Mouse (Mus musculus): ENCODE results near the gene Rgs18.

The Rgs18 gene

DNA sequence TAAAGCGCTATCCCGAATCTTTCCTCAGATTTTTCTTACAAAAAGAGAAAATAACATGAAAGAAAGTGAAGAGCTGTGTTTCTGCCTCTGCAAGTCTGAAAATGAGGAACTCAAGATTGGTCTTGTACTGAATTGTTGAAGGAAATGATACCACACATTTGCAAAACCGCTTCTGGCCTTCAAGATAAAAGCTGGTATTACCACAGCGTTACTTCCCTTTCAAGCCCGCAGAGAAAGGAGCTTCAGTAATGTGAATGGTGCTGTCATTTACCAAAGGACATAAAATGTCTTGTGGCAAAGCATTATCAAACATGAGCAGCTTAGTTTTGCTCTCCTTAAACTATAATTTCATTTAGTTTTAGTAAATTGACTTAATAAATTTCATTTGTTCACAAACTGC is at the start of gene Rgs18:
Gene Rgs18 (minus strand): TSS at position 105 of the 400 bp plus-strand sequence.
- no peak for DNase-seq (ENCODE audit: low read depth, low spot score)

DNA sequence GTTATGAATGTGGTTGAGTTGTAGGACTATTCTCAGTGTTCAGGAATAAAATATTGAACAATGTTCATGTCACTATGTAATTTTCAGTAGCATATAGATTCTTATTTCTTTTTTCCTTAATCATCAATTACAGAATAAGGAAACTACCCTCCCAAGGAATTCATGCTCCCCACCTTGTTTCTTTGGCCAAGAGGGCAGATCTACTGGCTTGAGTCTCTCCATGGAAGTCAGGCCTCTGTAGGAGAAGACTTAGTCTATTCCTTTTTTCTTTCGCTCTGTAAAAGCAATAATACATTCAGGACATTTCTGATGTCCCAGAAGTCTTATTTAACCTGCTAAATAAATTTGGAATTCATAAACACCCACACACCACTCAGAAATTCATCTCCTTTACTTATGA is 841 bp downstream of the Rgs18 start:
- no peak for DNase-seq (ENCODE audit: low read depth, low spot score)

DNA sequence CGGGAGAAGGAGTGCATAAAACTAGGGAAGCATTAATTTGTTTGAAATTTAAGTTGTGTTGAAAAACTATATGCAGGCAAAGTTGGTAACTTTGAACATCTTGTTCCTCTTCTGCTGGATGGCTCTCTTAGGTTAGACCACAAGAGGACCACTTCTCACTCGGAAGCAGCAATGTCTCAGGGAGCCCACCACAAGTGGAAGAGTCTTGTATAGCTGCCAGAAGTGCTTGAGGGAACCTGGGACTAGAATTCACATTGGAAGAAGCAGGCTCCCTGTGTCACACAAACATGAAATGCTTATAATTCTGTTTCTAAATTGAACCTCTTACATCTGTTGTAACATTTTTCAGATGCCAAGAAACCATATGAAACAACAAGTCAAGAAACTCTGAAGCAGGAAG is 9.0 kb downstream of the Rgs18 start:
- DNase-seq (ENCODE audit: low read depth, low spot score), result no peak

DNA sequence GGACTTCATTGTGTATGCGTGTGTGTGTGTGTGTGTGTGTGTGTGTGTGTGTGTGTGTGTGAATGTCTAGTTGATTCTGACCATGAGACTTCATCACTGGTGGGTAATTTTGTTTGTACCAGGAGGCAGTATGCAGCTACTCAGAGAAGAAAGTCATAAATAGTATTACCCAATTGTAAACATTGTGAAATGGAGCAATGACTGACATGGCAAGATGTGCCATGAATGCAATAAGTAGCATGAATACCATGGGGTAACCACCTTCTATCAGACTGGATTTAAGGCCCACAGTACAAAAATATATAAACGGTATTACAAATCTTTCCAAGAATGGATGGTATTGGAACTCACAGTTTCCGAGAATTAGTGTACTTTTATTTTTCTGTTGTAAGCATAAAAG is 14.4 kb downstream of the Rgs18 start:
- no peak for DNase-seq (ENCODE audit: low read depth, low spot score)

DNA sequence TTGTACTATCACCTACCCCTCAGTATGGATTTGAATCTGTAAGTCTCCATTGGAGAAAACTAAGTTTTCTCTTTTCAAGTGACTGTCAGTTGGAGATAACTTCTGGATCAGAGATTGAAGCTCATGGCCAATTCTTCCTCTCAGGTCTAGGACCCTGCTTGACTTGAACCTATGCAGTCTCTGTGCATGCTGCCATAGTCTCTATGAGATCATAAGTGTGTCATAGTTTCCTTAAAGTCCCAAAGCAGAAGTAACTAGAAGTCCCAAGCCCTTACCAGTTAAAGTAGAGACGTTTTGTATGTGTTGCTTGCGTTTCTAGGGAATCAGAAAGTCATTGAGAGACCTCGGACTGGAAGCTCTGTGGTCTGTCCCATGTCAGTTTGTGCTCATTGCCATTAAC is 24.5 kb downstream of the Rgs18 start:
- no peak for DNase-seq (ENCODE audit: low read depth, low spot score)

DNA sequence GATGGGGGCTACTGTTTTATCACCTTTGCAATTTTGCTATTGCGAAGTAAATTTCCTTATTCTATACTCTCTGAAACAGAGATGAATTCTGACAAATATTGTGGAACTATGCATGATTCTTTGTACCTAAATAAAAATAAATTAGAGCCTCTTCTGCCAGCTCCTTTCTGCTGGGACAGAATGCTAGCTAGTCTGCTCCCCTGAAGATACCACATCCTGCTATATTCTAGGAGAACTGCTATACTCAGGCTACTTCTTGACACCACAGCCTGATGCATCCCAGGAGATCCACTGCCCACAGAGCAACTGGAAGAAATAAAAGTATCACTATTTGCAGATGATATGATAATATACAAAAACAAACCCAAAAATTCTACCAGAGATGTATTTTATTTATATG is 29.1 kb downstream of the Rgs18 start:
- no peak for DNase-seq (ENCODE audit: low read depth, low spot score)

DNA sequence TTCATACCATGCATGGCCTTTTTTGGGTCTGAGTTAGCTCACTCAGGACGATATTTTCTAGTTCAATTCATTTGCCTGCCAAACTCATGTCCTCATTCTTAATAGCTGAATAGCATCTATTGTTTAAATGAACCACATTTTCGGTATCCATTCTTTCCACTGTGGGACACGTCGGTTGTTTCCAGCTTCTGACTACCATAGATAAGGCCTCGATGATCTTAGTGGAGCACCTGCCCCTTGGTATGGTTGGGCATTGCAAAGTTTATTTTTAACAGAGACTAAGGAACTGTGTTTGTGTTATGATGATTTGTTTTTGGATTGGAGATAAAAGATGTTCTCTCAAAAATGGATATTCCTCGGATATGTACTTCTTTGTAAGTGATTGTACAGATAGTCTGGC is 37.5 kb downstream of the Rgs18 start:
- DNase-seq (ENCODE audit: low read depth, low spot score), result no peak

DNA sequence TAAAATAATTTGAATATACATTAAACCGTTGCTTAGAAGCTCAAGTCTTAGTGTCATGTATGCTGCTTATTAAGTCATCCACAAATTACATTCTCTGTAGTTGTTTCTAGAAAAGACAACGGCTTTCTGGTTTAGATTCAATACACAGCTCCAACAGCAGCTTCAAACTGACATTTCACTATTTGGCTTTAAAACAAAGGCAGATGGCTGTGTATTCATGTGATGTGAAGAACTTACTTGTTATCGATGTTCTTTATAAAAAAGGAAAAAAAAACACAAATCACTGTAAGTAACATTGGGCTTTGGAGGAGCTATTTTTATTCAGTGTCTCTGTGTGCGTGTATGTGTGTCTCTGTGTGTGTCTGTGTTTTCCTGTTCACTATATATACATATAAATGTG is 54.5 kb downstream of the Rgs18 start:
- DNase-seq (ENCODE audit: low read depth, low spot score), result no peak

DNA sequence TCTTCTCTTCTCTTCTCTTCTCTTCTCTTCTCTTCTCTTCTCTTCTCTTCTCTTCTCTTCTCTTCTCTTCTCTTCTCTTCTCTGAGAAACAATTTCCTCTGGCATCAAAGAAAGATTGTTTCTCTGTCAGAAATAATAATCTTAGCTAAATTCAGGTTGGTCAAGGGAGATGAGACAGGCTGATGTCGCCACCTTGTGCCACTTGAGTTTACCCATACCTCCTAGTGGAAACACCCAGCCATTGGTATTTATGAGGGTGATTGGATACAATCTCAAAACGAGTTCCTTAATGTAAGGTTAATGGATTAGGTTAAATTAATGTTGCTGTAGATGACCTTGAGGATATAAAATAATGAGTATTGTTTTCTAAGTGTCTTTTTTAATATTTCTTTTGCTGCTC is 70.9 kb downstream of the Rgs18 start:
- DNase-seq (ENCODE audit: low read depth, low spot score), result no peak

Measured in forelimb bud, embryonic 11.5 days (tissue).